Mouse (Mus musculus) limb, embryonic 15.5 days (tissue): ENCODE measurements at regions not wholly inside any gene's neighbourhood (a gene's known extent, or its start where the extent isn't known, plus 50 kb on each side); places are given as distances from the start of the nearest gene placed in this dataset.

ENCODE experiments used
- ATAC-seq: fragments of 200-750 bp; cut with Nextera tagmentation; 2 replicates; pipeline ENCODE4 v1.8.0; 2017; ENCODE audit warnings: low read depth, moderate TSS enrichment; ENCODE audit not compliant: insufficient number of reproducible peaks, low FRiP score, low TSS enrichment
- H3K27ac ChIP-seq: fragments of 300-500 bp; sonication (generic); 2 replicates; pipeline ENCODE4 v1.5.1; 2015; ENCODE audit warnings: moderate library complexity, mild to moderate bottlenecking, inconsistent platforms
- H3K27me3 ChIP-seq: fragments of 300-500 bp; sonication (generic); 2 replicates; pipeline ENCODE4 v1.6.1; 2015; ENCODE audit warnings: inconsistent platforms
- H3K36me3 ChIP-seq: fragments of 300-500 bp; sonication (generic); 2 replicates; pipeline ENCODE4 v1.6.1; 2015; ENCODE audit warnings: inconsistent platforms
- H3K4me1 ChIP-seq: fragments of 300-500 bp; sonication (generic); 2 replicates; pipeline ENCODE4 v1.6.1; 2015; ENCODE audit warnings: inconsistent platforms
- H3K4me2 ChIP-seq: fragments of 300-500 bp; sonication (generic); 2 replicates; pipeline ENCODE4 v1.6.1; 2015; ENCODE audit warnings: mild to moderate bottlenecking, inconsistent platforms
- H3K4me3 ChIP-seq: fragments of 300-500 bp; sonication (generic); 2 replicates; pipeline ENCODE4 v1.5.1; 2015; ENCODE audit warnings: mild to moderate bottlenecking, inconsistent platforms
- H3K9ac ChIP-seq: fragments of 300-500 bp; sonication (generic); 2 replicates; pipeline ENCODE4 v1.6.1; 2015; ENCODE audit warnings: inconsistent platforms
- H3K9me3 ChIP-seq: fragments of 300-500 bp; sonication (generic); 2 replicates; pipeline ENCODE4 v1.6.1; 2016; ENCODE audit warnings: inconsistent platforms
- WGBS: fragments of 180-500 bp; shearing (Covaris S2); methylation state at CpG from one replicate; pipeline ENCODE4 v1.1.7; 2015; 5-methylcytosine and 5-hydroxymethylcytosine counted together

GRCm38 (mm10) chr10:98374684-98375083 lies 539.5 kb upstream of the Atp2b1 start:
- ATAC-seq = no peak
- no peak overlapping the region for H3K9ac ChIP-seq
- no peaks in the 10 kb centered on the region for H3K4me1 ChIP-seq
- H3K27me3 ChIP-seq = no peaks in the 10 kb centered on the region
- H3K9me3 ChIP-seq = no peaks in the 10 kb centered on the region
- H3K27ac ChIP-seq = no peak overlapping the region
- no peak overlapping the region for H3K4me3 ChIP-seq
- H3K36me3 ChIP-seq = no peaks in the 10 kb centered on the region
- H3K4me2 ChIP-seq = no peak overlapping the region

- no peak overlapping the region for H3K9ac ChIP-seq
- no peak for ATAC-seq
- H3K27ac ChIP-seq = no peak overlapping the region
- no peak overlapping the region for H3K4me3 ChIP-seq
- no peaks in the 10 kb centered on the region for H3K4me1 ChIP-seq
- no peak overlapping the region for H3K4me2 ChIP-seq
- H3K36me3 ChIP-seq = no peaks in the 10 kb centered on the region
- H3K9me3 ChIP-seq = no peaks in the 10 kb centered on the region
- no peaks in the 10 kb centered on the region for H3K27me3 ChIP-seq
These were observed 525.7 kb upstream of the Atp2b1 start for GRCm38 (mm10) chr10:98388543-98388942.

- no peaks in the 10 kb centered on the region for H3K9me3 ChIP-seq
- no peaks in the 10 kb centered on the region for H3K4me1 ChIP-seq
- no peaks in the 10 kb centered on the region for H3K27me3 ChIP-seq
- H3K4me3 ChIP-seq = no peak overlapping the region
- no peak overlapping the region for H3K4me2 ChIP-seq
- 50% methylated on average over 1 of the region's 1 CpGs for WGBS
- H3K36me3 ChIP-seq = no peaks in the 10 kb centered on the region
- H3K27ac ChIP-seq = no peak overlapping the region
- H3K9ac ChIP-seq = no peak overlapping the region
- ATAC-seq = no peak
These were observed 514.3 kb upstream of the Atp2b1 start for GRCm38 (mm10) chr10:98399864-98400263.

- Histone ChIP-seq H3K27me3 (no peaks in the 10 kb centered on the region), H3K4me2 (no peak overlapping the region), H3K36me3 (no peaks in the 10 kb centered on the region), H3K9ac (no peak overlapping the region), H3K27ac (no peak overlapping the region), H3K9me3 (no peaks in the 10 kb centered on the region), H3K4me1 (no peaks in the 10 kb centered on the region), H3K4me3 (no peak overlapping the region)
- WGBS = 61% methylated on average over 16 of the region's 17 CpGs
- ATAC-seq = no peak
These were observed 496.1 kb upstream of the Atp2b1 start for GRCm38 (mm10) chr10:98417807-98418743.

GRCm38 (mm10) chr10:98424450-98424849 lies 489.8 kb upstream of the Atp2b1 start:
- ATAC-seq = no peak
- WGBS = 90% methylated on average over 1 of the region's 1 CpGs
- no peaks in the 10 kb centered on the region for H3K9me3 ChIP-seq
- no peak overlapping the region for H3K4me2 ChIP-seq
- H3K36me3 ChIP-seq = no peaks in the 10 kb centered on the region
- no peak overlapping the region for H3K4me3 ChIP-seq
- no peaks in the 10 kb centered on the region for H3K4me1 ChIP-seq
- H3K9ac ChIP-seq = no peak overlapping the region
- no peak overlapping the region for H3K27ac ChIP-seq
- H3K27me3 ChIP-seq = no peaks in the 10 kb centered on the region

GRCm38 (mm10) chr10:98434974-98435373 lies 479.2 kb upstream of the Atp2b1 start:
- H3K4me2 ChIP-seq = no peak overlapping the region
- ATAC-seq = no peak
- H3K27ac ChIP-seq = no peak overlapping the region
- WGBS = 95% methylated on average over 3 of the region's 3 CpGs
- H3K9me3 ChIP-seq = no peaks in the 10 kb centered on the region
- no peak overlapping the region for H3K4me3 ChIP-seq
- H3K27me3 ChIP-seq = no peaks in the 10 kb centered on the region
- no peaks in the 10 kb centered on the region for H3K4me1 ChIP-seq
- no peak overlapping the region for H3K9ac ChIP-seq
- no peaks in the 10 kb centered on the region for H3K36me3 ChIP-seq

GRCm38 (mm10) chr10:98461538-98461937 lies 452.7 kb upstream of the Atp2b1 start:
- Histone ChIP-seq H3K27me3 (no peaks in the 10 kb centered on the region), H3K9ac (no peak overlapping the region), H3K27ac (no peak overlapping the region), H3K9me3 (no peaks in the 10 kb centered on the region), H3K4me3 (no peak overlapping the region), H3K36me3 (no peaks in the 10 kb centered on the region), H3K4me2 (no peak overlapping the region), H3K4me1 (no peaks in the 10 kb centered on the region)
- no peak for ATAC-seq
- 79% methylated on average over 2 of the region's 2 CpGs for WGBS

GRCm38 (mm10) chr10:98474581-98474980 lies 439.6 kb upstream of the Atp2b1 start:
- H3K4me3 ChIP-seq = no peak overlapping the region
- no peaks in the 10 kb centered on the region for H3K4me1 ChIP-seq
- no peaks in the 10 kb centered on the region for H3K27me3 ChIP-seq
- no peak overlapping the region for H3K4me2 ChIP-seq
- WGBS = 88% methylated on average over 3 of the region's 3 CpGs
- H3K27ac ChIP-seq = no peak overlapping the region
- H3K9me3 ChIP-seq = no peaks in the 10 kb centered on the region
- no peak for ATAC-seq
- no peak overlapping the region for H3K9ac ChIP-seq
- no peaks in the 10 kb centered on the region for H3K36me3 ChIP-seq

GRCm38 (mm10) chr10:98485751-98486681 lies 428.2 kb upstream of the Atp2b1 start:
- no peak overlapping the region for H3K27ac ChIP-seq
- no peak for ATAC-seq

GRCm38 (mm10) chr10:98494354-98494753 lies 419.9 kb upstream of the Atp2b1 start:
- Histone ChIP-seq H3K9ac (no peak overlapping the region), H3K4me2 (no peak overlapping the region), H3K27me3 (no peaks in the 10 kb centered on the region), H3K27ac (no peak overlapping the region), H3K9me3 (no peaks in the 10 kb centered on the region), H3K36me3 (no peaks in the 10 kb centered on the region), H3K4me1 (no peaks in the 10 kb centered on the region), H3K4me3 (no peak overlapping the region)
- 20% methylated on average over 8 of the region's 8 CpGs for WGBS
- no peak for ATAC-seq

More at GRCm38 (mm10) chr10:98485751-98486681, 428.2 kb upstream of the Atp2b1 start:
- H3K4me1 ChIP-seq = peaks cover 10% of the 10 kb centered on the region; the same call in 1 of the 2 replicates
- H3K9me3 ChIP-seq = no peaks in the 10 kb centered on the region
- no peaks in the 10 kb centered on the region for H3K36me3 ChIP-seq
- H3K9ac ChIP-seq = no peak overlapping the region
- H3K4me3 ChIP-seq = no peak overlapping the region
- peak overlapping the region; percentile 21; the same call in 1 of the 2 replicates for H3K4me2 ChIP-seq
- 39% methylated on average over 20 of the region's 20 CpGs for WGBS
- no peaks in the 10 kb centered on the region for H3K27me3 ChIP-seq

- no peak overlapping the region for H3K4me3 ChIP-seq
- H3K4me1 ChIP-seq = no peaks in the 10 kb centered on the region
- H3K27me3 ChIP-seq = no peaks in the 10 kb centered on the region
- H3K4me2 ChIP-seq = no peak overlapping the region
- no peaks in the 10 kb centered on the region for H3K9me3 ChIP-seq
- no peak overlapping the region for H3K9ac ChIP-seq
- no peak for ATAC-seq
- H3K36me3 ChIP-seq = no peaks in the 10 kb centered on the region
- H3K27ac ChIP-seq = no peak overlapping the region
- 63% methylated on average over 4 of the region's 4 CpGs for WGBS
These were observed 418.0 kb upstream of the Atp2b1 start for GRCm38 (mm10) chr10:98496254-98496653.

- Histone ChIP-seq H3K36me3 (no peaks in the 10 kb centered on the region), H3K4me3 (no peak overlapping the region), H3K27me3 (no peaks in the 10 kb centered on the region), H3K27ac (no peak overlapping the region), H3K4me2 (no peak overlapping the region), H3K9ac (no peak overlapping the region), H3K9me3 (no peaks in the 10 kb centered on the region), H3K4me1 (no peaks in the 10 kb centered on the region)
- ATAC-seq = no peak
- WGBS = 87% methylated on average over 4 of the region's 4 CpGs
These were observed 413.9 kb upstream of the Atp2b1 start for GRCm38 (mm10) chr10:98500315-98500714.
